Mouse (Mus musculus): ENCODE results near the gene Bzw1. TPM values are rescaled to one million over a fixed set of nuclear protein-coding genes. Genes with fewer than 3 reads are reported as not detected.

The Bzw1 gene
- 130 and 149 TPM in 2 replicates for polyA plus RNA-seq (2012; rRNA removed)

DNA sequence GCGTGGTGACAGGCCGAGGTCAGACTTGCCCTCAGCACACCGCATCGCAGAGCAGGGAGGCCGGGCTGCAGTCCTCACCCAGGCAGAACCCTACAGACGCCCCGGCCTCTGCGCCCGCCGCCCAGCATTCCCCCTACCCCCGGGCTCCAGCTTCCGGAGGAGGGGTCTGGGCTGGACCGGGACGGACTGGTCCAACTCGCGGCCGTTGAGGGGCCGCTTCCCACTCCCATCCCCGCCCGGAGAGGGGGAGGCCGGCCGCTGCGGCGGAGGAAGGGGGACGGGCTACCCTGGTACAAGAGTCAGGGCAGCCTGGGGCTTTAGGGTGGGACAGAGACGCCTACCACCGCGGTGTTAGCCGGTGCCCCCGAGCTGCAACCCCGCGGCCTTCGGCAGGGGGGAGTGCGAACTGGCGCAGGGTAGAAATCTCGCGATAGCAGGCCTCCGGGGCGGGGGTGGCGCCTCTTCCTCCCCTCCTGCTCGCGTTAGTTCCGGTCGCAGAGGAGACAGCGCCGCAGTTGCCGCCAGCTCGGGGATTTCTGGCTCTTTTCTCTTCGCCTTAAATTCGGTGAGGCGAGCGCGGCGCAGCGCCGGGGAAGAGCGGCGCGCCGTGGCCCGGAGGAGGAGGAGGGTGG, at the start of gene Bzw1:
Gene Bzw1, plus strand, starts transcription at position 247 of the 632 bp plus-strand sequence.

DNA sequence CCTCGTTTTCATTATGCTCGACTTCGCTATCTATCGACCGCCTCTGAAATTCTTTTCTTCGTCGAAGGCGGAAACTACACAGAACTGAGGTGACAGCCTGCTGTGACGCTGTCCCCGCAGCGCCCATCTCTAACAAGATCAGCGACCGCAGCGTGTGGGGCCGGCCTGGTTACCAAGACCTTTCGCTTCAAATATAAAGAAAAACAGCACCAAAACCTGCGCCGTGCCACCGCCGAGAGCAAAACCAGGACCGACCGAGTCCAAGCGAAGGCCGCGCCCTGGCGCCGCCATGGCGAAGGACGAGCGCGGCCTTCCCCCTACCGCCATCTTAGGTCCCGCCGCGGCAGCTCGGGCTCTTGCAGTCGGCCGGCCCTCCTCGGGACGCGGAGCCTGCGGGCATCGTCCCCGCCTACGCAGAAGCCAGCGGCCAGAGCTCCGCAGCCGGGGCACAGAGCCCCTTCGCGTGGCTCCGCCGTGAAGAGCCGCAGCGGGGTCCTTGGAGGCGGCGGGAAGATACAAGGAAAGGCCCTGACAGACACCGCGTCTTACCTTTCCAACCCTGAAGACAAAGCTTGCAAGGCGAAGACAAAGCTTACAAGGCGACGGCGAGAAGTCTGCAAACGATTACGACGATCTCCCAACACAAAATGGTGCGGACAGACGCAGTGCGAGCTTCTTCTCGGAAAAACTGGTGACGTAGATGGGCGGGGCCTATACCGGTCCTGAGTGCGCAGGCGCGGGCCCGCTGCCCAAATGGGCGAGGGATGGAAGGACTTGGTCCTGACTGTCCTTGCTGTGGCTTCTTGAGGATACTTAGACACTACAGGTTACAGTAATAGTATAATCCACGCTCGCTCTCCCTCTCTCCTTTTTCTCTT, 30.9 kb downstream of the Bzw1 start, which contains the start of gene Clk1:
Gene Clk1, minus strand, starts transcription at position 696 of the 878 bp plus-strand sequence.

DNA sequence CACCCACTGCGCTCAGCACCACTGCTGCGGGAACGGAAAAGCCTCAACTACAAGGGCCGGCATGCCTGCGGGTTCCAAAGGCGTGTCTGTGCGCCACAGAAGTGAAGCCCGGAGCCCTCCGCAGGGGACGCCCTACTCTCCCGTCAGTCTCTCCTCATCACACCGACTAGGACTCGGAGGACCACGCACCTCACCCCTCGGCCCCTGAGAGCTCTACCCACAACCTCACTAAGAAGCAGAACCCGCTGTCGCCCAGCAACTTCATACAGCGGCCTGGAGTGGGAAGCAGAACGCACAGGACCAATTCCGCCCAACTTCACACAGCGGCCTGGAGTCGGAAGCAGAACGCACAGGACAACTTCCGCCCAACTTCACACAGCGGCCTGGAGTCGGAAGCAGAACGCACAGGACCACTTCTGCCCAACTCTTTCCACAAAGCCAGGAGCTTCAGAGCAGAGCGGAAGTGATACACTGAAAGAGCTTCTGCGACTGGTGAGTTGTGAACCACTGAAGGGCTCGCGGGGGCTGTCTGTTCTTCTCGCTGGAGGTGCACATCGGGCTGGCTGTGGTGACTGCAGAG, 52.5 kb downstream of the Bzw1 start, which contains the start of the genes Nif3l1 and Ppil3:
Gene Nif3l1, plus strand, starts transcription at position 9 of the 580 bp plus-strand sequence.
Gene Ppil3, minus strand, starts transcription at position 344 of the 580 bp plus-strand sequence.

Other genes starting within 250 kb of the Bzw1 start
- gene Aox4, start 182.5 kb upstream of the Bzw1 start, polyA plus RNA-seq (2012; rRNA removed): 0.28 and 0.32 TPM in 2 replicates
- 0.04 and 0.08 TPM in 2 replicates for gene Aox2, start 114.6 kb upstream of the Bzw1 start, polyA plus RNA-seq (2012; rRNA removed)
- gene Clk1, start 31.2 kb downstream of the Bzw1 start, polyA plus RNA-seq (2012; rRNA removed): 311 and 325 TPM in 2 replicates
- gene Nif3l1, start 52.3 kb downstream of the Bzw1 start, polyA plus RNA-seq (2012; rRNA removed): 51.6 and 56.7 TPM in 2 replicates
- gene Ppil3, start 52.6 kb downstream of the Bzw1 start, polyA plus RNA-seq (2012; rRNA removed): 41.1 and 45.9 TPM in 2 replicates
- gene Orc2, start 112.2 kb downstream of the Bzw1 start, polyA plus RNA-seq (2012; rRNA removed): 22.5 and 25.1 TPM in 2 replicates
- gene Fam126b, start 193.4 kb downstream of the Bzw1 start, polyA plus RNA-seq (2012; rRNA removed): 4.2 and 4.5 TPM in 2 replicates
- gene Ndufb3, start 193.5 kb downstream of the Bzw1 start, polyA plus RNA-seq (2012; rRNA removed): 162 and 176 TPM in 2 replicates

All from central nervous system, embryonic 14 days (tissue).